Mouse (Mus musculus) c-Kit-positive CD71-negative TER-119-negative erythroid progenitor cells, embryonic 14.5 days (primary cell): ENCODE measurements at regions not wholly inside any gene's neighbourhood (a gene's known extent, or its start where the extent isn't known, plus 50 kb on each side); places are given as distances from the start of the nearest gene placed in this dataset.

Experiments
- DNase-seq: peaks from one replicate; pipeline ENCODE4 v3.0.0-alpha.2; 2013; ENCODE audit warnings: low read depth

DNA sequence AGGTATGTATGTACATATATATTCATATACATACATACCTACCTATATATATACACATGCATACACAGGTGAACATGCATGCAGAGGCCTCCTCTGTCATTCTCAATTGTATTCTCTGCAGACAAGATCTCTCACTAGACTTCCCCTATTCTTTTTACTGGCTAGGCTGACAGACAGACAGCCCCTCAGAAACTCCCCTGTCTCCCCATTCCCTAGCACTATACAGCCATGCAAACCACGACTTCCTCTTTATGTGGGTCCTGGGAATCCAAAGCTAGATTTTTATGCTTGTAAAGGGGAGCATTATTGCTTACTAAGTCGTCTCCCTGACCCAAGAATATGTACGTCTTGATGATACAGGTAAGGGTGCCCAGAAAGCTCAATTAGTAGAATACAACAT, 86.9 kb downstream of the Fam124b start:
- DNase-seq = no peak

DNA sequence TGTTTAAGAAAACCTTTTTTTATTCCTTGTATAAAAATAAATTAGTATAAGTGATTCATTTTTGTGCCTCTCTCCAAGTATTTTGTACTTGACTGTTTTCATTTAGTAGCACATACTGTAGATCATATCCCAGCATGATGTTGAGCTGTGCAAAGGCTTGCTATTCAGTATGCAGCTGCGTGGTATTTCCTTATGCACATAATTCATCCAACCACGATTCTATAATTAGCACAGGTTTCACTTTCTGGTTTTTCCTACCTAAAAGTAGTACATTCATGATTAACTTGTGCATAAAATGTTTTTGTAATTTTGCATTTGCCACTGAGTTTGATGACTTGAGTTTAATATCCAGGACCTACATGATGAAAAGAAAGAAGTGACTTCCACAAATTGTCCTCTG, 94.3 kb downstream of the Fam124b start:
- DNase-seq = no peak

DNA sequence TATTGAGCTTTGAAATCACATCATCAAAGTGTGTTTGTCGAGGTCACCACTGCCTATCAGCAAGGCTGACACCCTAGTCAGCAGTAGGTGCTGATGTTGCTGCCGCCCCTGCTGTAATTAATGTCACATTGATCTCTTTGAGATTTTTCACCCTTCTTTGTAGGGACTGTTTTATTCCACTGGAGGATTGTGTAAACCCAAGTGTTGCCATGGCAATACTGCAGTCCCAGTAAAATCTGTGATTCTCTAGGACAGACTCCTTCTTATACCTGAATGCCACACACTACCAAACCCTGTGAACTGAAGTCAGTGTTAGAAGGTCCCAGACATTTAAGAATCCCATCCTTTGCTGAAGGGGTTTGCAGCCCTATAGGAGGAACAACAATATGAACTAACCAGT, 102.4 kb downstream of the Fam124b start:
- DNase-seq = no peak

DNA sequence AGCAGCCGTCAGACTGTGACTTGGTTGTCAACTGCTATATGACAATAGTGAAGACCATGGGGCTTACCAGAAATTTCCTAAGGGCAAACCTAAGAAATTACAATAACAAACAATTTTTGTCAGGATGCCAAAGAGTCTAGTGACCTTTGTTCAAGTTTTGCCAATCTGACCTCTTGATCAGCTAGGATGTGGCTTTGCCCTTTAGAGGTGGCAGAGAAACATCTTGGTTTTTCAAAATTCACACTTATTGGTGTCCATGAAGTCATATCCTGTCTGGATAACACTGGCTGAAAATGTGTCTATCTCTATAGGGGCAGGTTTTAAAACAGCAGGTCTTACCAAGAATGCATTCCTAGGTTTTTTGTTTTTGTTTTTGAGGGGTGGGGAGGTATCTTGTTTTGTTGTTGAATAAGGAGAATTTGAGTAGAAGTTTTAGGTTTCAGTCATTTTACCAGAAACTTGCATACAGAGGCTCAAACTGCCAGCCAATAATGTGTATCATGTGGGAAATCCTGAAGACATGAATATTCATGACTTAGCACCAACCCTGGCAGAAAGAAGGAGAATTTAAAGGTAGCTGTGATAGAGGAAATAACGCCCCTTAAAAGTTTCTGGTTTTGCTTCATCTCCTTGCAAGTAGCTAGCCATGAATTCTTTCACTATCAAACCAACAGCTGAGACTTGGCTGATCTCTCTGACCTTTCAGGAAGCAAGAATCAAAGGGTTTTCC, 110.4 kb downstream of the Fam124b start:
- DNase-seq = no peak

DNA sequence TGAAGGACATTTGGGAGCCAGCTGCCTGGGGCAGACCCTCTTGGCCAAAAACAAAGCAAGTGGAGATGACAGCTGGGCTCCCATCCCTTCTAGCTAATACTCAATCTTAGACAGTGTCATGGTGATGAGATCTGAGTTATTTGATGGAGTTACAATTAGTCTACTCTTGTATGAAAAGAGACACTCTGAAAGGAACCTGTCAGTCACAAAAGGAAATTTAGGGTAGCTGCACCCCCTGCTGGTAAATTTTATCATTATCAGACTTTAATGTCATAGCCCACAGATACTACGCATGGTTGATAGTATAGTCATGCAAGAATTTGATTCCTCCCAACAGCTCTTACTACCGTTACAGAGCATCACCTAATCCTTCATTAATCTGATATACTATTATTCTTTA, 112.0 kb downstream of the Fam124b start:
- DNase-seq = peak; percentile 14

DNA sequence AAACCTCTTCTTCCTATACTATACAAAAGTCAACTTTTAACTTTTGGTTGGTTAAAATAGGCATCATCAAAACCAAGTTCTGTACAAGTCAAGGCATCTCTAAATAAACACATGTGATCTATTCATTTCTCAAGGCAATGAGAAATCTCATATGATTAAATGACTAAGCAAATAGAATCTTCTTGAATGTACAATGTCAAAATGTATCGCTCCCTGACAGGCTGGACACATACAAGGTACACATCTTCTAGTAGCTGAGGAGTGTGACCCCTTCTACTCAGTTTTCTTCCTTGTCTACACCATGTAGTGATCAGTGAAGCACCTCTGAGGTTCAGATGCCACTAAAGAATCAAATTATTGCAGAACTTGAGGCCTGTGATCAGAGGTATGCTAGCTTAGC, 120.0 kb downstream of the Fam124b start:
- DNase-seq = no peak

DNA sequence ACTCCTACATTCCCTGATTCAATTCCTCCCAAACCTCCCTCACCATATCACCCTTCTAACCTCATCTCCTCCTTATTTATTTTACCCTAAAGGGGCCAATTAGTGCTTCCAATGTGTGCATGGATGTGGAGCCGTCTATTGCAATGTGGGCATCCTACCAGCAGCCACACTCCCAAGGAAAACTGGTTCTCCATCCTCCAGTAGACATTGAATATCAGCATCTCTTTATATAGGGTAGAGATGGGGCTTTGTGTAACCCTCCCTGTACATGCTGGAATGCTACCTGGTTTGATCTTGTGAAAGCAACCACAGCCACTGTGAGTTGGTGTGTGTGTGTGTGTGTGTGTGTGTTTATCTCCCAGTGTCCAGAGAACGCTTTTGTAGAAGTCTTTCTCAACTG, 126.5 kb downstream of the Fam124b start:
- no peak for DNase-seq

DNA sequence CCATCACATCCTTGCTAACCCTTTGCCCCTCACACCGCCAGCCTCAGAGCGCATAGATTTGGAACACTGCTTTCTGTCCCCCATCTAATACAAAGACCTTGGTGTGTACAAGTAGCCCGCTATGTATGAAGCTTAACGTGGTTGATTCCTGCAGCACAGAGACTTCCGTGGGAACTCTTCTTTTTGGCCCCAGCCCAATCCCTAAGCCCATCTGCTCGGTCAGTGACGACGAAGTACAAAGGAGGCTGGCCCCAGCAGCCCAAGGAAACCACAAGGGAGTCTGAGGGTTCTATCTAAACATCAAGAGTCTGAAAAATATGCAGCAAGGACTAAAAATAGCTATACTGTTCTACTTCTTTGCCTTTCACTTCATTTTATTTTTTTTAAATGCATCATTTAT, 126.9 kb downstream of the Fam124b start:
- DNase-seq = no peak

DNA sequence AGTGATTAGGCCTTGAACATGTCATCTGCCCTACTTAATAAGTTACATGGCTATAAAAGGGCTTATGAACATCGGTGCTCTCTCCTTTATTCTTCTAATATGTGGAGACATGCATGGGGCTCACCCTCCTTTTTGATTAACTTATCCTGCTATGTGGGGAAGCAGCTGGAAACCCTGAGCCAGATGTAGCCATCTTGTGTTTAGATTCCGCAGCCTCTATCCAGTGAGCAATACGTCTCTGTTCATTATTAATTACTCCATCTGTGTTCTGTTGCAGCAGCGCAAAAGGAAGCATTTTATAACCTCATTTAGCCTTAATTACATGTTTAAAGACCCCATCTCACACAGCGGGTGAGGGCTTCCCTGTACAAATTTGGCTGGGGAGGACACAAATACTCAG, 129.6 kb downstream of the Fam124b start:
- no peak for DNase-seq

DNA sequence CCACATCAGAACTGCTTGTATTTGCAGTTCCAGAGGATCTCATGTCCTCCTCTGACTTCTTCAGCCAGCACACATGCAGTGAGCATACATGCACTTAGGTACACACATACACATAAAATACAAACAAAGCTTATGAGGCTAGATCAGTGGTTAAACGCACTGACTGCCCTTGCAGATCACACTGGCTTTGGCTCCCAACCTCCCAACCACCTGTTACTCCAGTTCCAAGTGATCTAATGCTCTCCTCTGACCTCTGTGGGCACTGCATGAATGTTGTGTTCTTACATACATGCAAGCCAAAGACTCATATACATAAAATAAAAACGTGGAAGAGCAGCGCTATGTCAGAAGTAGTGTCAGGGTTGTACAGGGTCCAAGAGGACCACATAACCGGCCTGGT, 141.9 kb downstream of the Fam124b start:
- no peak for DNase-seq

DNA sequence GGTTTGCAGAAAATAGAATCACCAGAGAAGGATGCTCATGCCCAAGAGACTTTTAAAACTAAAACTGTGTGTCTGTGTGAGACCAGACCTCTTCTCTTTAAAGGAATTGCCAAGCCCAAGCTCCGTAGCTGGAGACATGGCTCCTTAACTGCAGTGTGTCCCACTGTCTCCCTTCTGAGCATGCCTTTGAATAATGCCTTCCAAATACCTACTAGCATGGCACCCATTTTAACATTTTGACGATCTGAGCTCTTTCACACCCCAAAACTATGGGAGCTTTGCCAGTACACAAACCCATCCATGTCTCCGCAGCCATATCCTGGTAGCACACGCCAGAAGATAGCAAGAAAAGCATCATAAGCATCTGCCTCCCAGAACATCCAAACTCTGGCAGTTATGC, 143.9 kb downstream of the Fam124b start:
- no peak for DNase-seq

DNA sequence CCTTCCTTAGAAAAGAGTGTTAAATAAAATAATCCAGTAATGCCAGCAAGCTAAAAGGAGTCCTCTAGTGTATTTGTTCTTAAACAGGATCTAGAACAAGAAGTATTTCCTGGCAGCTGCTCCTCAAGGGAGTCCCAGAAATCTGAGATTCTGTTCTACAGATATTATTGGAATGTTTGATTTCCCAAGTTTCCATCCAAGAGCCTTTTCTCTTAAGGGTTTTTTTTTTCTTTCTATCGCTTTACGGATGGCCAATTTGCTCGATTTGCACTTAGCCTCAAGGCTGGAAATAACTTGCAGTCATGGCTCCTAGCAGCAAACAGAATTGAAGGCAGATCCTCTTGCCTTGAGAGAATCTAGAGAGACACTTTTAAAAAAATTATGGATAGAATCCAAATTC, 144.3 kb downstream of the Fam124b start:
- no peak for DNase-seq

DNA sequence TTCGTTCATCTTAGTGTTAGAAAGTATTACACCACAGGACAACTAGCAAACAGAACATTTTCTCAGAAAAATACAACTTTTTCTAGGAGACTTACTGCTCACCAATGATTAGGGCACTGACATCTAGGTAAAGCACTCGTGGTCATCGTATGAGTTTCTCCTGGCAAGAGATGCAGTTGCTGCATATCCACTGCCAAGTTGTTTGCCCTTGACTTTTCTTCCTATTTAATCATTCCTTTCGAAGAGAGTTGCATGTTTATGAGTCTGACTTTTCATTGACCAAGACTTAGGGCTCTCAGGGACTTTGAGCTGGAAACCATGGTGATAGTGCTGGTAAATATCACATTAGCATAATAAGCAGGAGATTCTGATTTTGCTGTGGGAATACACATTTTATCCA, 149.1 kb downstream of the Fam124b start:
- no peak for DNase-seq

DNA sequence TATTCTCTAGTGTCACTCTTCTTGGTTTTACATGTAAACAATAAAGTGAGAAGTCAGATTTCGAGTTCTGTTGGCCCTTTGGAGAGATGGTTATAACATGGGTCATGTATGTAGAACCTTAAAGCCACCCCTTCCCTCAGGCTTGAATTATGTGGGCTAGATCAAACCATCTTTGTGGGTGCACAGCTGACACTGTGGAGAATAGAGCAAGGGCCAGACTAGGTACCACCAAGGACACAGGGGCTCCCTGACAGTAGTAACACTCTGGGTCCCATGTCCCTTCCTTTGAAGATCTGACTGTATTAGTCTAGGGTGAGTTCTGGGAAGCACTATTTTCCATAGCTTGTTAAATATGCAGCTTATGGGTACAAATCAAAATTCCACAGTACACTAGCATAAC, 156.2 kb downstream of the Fam124b start:
- no peak for DNase-seq

DNA sequence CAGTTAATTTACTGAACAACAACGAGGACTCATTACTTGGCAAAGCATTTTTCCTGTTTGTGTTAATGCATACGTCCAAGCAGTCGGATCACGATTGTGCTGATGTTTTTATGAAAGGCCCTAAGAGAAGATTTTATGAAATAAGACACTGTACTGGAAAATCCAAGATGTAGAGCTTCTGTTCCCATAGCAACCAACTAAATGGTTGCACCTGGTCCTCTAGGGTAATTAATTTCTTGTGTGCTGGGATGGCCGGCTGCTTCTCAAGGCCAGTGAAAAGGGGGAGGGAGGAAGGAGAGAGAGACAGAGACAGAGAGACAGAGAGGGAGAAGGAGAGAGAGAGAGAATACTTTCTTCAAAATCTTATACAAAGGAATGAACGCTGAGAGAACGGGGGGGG, 156.6 kb downstream of the Fam124b start:
- no peak for DNase-seq

DNA sequence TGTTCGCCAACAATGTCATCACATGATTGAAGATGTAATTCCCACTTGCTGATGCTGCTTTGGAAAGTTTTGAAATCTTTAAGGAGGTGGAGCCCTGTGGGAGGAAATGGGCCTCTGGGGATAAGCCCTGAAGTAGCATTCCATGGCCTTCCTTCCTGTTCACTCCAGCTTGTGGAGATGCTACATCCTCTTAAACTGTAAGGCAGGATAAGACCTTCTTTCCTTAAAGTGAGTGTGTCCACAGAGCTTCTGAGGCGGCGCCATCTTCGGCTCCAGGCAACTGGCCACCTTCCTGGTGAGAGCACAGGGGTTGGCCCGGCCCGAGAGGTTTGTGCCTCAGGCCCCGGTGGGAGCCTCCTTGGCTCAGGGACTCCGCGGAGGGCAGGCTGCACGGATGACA, 173.1 kb downstream of the Fam124b start:
- no peak for DNase-seq

DNA sequence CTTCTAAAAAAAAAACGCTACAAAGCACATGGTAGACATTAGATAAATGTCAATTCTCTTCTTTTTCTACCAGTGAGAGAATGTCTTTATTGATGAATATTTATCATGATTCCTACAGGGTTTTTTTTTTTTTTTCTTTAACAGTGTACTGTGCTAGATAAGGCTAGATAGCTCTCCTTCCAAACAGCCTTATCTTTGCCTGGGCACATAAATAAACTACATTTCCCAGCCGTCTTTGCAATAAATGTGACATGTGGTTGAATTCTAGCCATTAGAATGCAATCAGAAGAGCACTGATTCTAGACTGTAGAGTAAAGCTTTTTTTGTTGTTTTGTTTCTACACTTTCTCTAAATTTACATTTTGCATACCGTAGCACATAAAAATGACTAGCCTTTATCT, 177.9 kb downstream of the Fam124b start:
- no peak for DNase-seq

DNA sequence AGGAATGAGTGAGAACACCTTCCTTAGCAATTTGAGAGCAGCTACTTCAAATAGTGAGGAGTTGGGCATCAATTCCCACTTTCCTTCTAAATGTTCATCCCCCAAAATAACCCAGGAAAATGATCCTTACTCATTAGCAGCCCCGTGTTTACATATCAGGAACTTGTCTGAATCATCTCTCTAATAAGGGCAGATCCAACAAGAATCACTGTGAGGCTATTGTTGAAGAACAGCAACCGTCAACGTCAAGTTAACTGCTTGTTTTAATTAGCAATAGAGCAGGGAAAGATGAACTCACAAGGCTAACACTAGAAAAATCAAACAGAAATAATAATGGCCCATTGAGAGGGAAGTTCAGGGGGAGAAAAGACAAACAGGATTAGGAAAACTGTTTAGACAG, 178.4 kb downstream of the Fam124b start:
- no peak for DNase-seq

DNA sequence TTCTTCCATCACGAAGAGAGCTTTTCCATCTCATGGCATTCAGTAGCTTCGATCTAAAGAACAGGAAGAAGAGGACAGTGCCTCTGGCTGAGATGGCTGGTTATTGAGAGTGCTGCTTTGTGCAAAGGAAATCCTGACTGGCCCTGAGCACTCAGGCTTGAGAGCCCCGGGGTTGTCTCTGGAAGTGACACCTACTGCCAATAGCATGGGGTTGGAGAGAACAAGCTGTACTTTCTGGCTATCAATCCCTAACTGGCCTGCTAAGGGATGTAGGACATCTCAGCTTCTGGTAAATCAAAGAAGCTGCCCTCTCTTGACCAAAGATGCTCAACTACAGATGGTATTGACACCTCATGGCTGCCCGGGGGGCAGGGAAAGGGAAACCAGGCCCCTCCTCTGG, 178.2 kb upstream of the Serpine2 start:
- no peak for DNase-seq

DNA sequence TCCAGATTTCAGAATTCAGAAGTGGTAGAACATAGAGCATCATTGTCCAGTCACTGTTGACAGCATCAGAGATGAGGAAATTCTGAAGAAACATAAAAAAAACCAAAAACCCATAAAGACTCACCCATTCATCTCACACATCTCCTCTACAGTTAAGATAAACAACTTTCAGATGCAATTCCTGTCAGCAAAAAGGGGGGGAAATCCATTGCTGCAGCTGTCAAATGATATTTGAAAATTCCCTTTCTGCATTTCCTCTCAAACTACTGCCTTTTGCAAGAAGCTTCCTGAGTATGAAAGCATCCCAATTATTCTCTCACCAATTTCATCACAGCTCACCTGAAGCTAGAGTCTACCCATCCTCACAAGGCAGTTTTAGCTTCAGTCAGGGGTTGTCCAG, 177.1 kb upstream of the Serpine2 start:
- DNase-seq = no peak

DNA sequence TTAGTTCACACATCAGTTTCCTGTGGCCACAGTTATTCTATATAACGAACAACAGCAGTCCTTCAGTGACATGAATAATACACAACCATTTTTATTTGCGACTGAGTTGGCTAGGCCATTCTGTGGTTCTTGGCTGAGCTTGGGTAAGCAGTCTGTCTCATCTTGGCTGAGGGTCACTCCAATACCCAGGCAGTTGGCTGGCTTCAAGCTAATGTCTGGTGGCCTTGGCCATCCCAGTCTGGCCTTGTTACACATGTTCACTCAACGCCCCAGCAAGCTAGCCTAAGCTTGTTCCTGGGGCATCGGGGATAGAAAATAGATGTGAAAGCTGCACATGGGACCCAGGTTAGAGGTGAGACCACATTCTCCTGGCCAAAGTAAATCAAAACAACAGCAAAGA, 175.5 kb upstream of the Serpine2 start:
- no peak for DNase-seq

DNA sequence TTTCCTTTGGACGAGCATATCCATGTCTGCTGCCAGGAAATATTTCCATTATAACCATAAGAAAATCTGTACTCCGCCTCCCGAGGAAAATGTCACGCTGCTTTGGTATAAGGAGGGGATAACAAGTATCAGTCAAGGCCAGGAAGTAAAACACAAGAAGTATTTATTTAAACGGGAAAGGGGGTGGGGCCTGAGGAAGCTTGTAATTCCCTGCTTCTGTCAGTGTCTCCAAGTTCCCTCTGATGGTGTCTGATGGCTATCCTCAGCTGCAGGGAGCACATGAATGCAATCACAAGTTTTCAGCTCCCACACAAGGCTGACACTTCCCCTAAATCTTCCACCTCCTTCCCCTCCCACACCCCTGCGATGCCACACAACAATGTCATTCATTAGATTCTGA, 172.5 kb upstream of the Serpine2 start:
- no peak for DNase-seq

DNA sequence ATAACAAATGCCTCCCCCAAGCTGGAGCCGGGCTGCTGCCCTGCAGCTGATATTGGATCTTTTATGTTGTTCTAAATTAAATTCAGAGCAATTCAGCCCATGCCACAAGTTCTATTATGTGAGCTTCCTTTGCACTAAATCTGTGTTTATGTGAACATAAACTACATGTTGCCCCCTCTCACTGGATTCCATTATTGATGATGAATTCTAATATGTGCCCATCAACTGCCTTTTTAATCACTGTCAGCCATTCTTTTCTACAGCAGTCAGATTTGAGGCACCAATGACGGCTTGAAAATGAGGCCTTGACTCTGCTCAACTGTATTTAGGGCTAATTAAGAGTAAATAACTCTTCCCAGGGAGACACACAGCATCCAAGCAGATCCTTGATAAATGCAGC, 172.1 kb upstream of the Serpine2 start:
- no peak for DNase-seq

DNA sequence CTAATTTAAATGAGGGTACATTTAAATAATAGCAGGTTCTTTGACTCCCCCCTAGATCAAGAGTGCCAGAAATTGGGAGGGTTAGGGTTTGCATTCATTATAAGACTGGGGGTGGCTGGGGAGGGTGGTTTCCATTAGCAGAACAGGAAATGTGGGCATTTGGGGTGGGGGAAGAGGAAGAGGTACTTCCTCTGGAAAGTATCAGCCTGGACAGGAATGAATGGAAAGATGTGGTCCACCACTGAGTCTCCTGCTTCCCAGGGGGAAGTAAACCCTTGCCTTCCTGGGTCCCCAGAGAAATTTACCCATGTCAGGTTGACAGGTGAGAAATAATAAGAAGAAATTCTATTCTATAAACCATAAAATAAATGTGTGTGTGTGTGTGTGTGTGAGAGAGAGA, 171.5 kb upstream of the Serpine2 start:
- DNase-seq = no peak

DNA sequence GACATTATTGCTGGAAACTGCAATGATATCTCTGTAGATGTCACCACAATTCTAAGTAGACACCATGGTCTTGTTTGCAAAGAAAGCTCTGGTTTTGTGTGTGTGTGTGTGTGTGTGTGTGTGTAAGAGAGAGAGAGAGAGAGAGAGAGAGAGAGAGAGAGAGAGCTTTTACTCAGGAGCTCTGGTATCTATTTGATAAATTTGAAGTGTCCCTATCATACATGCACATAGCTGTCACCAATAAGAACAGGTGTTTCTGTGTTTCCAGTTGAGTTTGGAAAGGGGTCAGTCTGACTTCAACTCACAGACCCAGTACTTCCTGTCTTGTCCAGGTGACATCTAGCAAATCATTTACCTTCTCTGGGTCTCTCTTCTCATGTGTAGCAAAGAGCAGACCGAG, 169.7 kb upstream of the Serpine2 start:
- DNase-seq = no peak
